Mouse (Mus musculus) lung, embryonic 14.5 days (tissue): ENCODE results near the gene Snrnp48. TPM values are rescaled to one million over a fixed set of nuclear protein-coding genes. Genes with fewer than 3 reads are reported as not detected.
A peak's percentile ranks its signal among the peaks of the same experiment; 100 is the strongest.

Experiments used
- ATAC-seq: fragments of 200-750 bp; cut with Nextera tagmentation; 2 replicates; pipeline ENCODE4 v1.8.0; 2017; ENCODE audit warnings: mild to moderate bottlenecking, moderate TSS enrichment, moderate library complexity; ENCODE audit not compliant: insufficient read depth
- DNase-seq: peaks from one replicate; pipeline ENCODE4 v3.0.0-alpha.2; 2015
- H3K27ac ChIP-seq: fragments of 300-500 bp; sonication (generic); 2 replicates; pipeline ENCODE4 v1.5.1; 2014; ENCODE audit warnings: low read depth, mild to moderate bottlenecking, moderate library complexity
- H3K27me3 ChIP-seq: fragments of 300-500 bp; sonication (generic); 2 replicates; pipeline ENCODE4 v1.6.1; 2014; ENCODE audit warnings: low read length, control low read depth; ENCODE audit not compliant: insufficient read depth
- H3K36me3 ChIP-seq: fragments of 300-500 bp; sonication (generic); 2 replicates; pipeline ENCODE4 v1.6.1; 2014; ENCODE audit warnings: control low read depth; ENCODE audit not compliant: insufficient read depth
- H3K4me1 ChIP-seq: fragments of 300-500 bp; sonication (generic); 2 replicates; pipeline ENCODE4 v1.6.1; 2014; ENCODE audit warnings: antibody characterized with exemption, control low read depth; ENCODE audit not compliant: insufficient read depth
- H3K4me2 ChIP-seq: fragments of 300-500 bp; sonication (generic); 2 replicates; pipeline ENCODE4 v1.6.1; 2014; ENCODE audit warnings: mild to moderate bottlenecking
- H3K4me3 ChIP-seq: fragments of 300-500 bp; sonication (generic); 2 replicates; pipeline ENCODE4 v1.5.1; 2014; ENCODE audit warnings: low read depth, low read length
- H3K9ac ChIP-seq: fragments of 300-500 bp; sonication (generic); 2 replicates; pipeline ENCODE4 v1.6.1; 2014
- H3K9me3 ChIP-seq: fragments of 300-500 bp; sonication (generic); 2 replicates; pipeline ENCODE4 v1.6.1; 2016; ENCODE audit warnings: low read depth, low read length, control low read depth
- CTCF ChIP-seq: IDR thresholded peaks from 2 replicates; pipeline ENCODE4 v1.5.1; 2016; ENCODE audit warnings: antibody characterized with exemption, low read depth
- WGBS: fragments of 180-500 bp; shearing (Covaris S2); extraction: QIAGEN DNeasy Blood & Tissue Kit; methylation state at CpG from one replicate; pipeline ENCODE4 v1.1.7; 2014; 5-methylcytosine and 5-hydroxymethylcytosine counted together
- polyA plus RNA-seq: library from polyadenylated mRNA; unstranded; fragments of >200 nt; fragmentation: Nextera tagmentation; extraction: Ambion mirVana; gene quantifications from 2 replicates; pipeline ENCODE4 v1.2.1, GENCODE M21; 2014

Snrnp48 gene
- polyA plus RNA-seq, 1 experiment from 2014 or later, result 40.5 TPM

DNA sequence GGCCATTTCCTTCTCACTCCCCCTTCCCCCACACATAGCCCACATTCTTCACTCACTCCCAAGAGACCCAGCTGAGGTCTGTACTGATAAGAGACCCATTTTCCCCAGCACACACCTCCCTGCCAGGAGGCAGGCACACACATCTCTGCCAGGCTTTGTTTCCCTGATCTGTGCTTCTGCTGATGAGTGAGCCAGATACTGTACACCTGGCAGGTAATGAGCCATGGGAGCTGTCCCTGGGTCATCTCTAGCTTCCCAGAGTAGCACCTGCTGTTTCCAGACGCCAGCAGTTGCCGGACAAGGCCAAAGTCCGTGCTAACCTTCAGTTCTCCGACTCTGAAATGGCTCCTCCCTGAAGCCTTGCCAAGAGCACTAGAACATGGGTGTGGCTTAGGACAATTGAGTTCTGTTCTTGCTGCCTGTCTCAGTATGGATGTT, 34.0 kb upstream of the Snrnp48 start:
- Histone ChIP-seq H3K27ac (peak overlapping the region; percentile 78; the same call in 1 of the 2 replicates), H3K4me2 (peak overlapping the region; percentile 26)

DNA sequence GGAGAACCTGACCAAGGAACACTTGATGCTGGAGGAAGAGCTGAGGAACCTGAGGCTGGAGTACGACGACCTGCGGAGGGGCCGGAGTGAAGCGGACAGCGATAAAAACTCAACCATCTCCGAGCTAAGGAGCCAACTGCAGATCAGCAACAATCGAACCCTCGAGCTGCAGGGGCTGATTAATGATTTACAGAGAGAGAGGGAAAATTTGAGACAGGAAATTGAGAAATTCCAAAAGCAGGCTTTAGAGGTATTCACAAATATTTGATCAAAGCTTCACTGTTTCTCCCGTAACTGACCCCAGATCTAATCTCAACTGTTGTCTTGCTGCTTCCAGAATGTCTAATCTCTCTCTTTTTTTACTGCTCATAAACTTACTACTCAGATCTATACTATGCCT, 11.3 kb upstream of the Snrnp48 start:
- no peaks in the 10 kb centered on the region for H3K27me3 ChIP-seq
- no peak for TF ChIP-seq CTCF
- WGBS, result 53% methylated on average over 10 of the region's 10 CpGs
- H3K36me3 ChIP-seq, result peaks cover 33% of the 10 kb centered on the region
- DNase-seq (peak; percentile 3), ATAC-seq (no peak)
- peak overlapping the region; percentile 7; the same call in 1 of the 2 replicates for H3K27ac ChIP-seq
- H3K4me1 ChIP-seq, result no peaks in the 10 kb centered on the region
- H3K4me2 ChIP-seq, result no peak overlapping the region; the same call in 1 of the 2 replicates
- no peak overlapping the region for H3K4me3 ChIP-seq
- H3K9ac ChIP-seq, result no peak overlapping the region
- peaks cover 28% of the 10 kb centered on the region for H3K9me3 ChIP-seq

More for the DNA sequence above, 34.0 kb upstream of the Snrnp48 start:
- WGBS, result 12% methylated on average over 4 of the region's 4 CpGs
- DNase-seq, result peak; percentile 62
- Histone ChIP-seq H3K4me1 (no peaks in the 10 kb centered on the region), H3K27me3 (no peaks in the 10 kb centered on the region), H3K36me3 (no peaks in the 10 kb centered on the region), H3K9me3 (no peaks in the 10 kb centered on the region), H3K9ac (no peak overlapping the region), H3K4me3 (no peak overlapping the region)
- ATAC-seq, result peak; percentile 94
- TF ChIP-seq CTCF, result no peak

- H3K4me2 ChIP-seq, result no peak overlapping the region
- no peak overlapping the region for H3K27ac ChIP-seq
- H3K9me3 ChIP-seq, result peaks cover 10% of the 10 kb centered on the region
- no peak for TF ChIP-seq CTCF
- DNase-seq (no peak), ATAC-seq (no peak)
- H3K4me1 ChIP-seq, result peaks cover 7% of the 10 kb centered on the region
- H3K27me3 ChIP-seq, result no peaks in the 10 kb centered on the region
- WGBS, result 68% methylated on average over 6 of the region's 6 CpGs
- peaks cover 12% of the 10 kb centered on the region for H3K36me3 ChIP-seq
- H3K9ac ChIP-seq, result no peak overlapping the region
- H3K4me3 ChIP-seq, result no peak overlapping the region
Observed at GRCm38 (mm10) chr13:38201413-38201812, 3.3 kb upstream of the Snrnp48 start.

GRCm38 (mm10) chr13:38204171-38204570, 567 bp upstream of the Snrnp48 start:
- Histone ChIP-seq H3K4me2 (peak overlapping the region; percentile 71), H3K4me3 (peak overlapping the region; percentile 94), H3K4me1 (peaks cover 7% of the 10 kb centered on the region), H3K27ac (no peak overlapping the region), H3K27me3 (no peaks in the 10 kb centered on the region), H3K36me3 (peaks cover 6% of the 10 kb centered on the region), H3K9ac (no peak overlapping the region), H3K9me3 (no peaks in the 10 kb centered on the region)
- 52% methylated on average over 4 of the region's 4 CpGs for WGBS
- no peak for TF ChIP-seq CTCF
- no peak for ATAC-seq
- DNase-seq, result peak; percentile 12

- ATAC-seq (no peak), DNase-seq (no peak)
- Histone ChIP-seq H3K4me2 (no peak overlapping the region), H3K4me3 (no peak overlapping the region), H3K27me3 (no peaks in the 10 kb centered on the region), H3K4me1 (peaks cover 1% of the 10 kb centered on the region; the same call in 1 of the 2 replicates), H3K27ac (no peak overlapping the region), H3K9ac (no peak overlapping the region), H3K9me3 (no peaks in the 10 kb centered on the region), H3K36me3 (peaks cover 65% of the 10 kb centered on the region)
- no peak for TF ChIP-seq CTCF
- WGBS, result 94% methylated on average over 5 of the region's 5 CpGs
Observed at GRCm38 (mm10) chr13:38211122-38211521, 6.4 kb downstream of the Snrnp48 start.

- DNase-seq (no peak), ATAC-seq (no peak)
- H3K9me3 ChIP-seq, result no peaks in the 10 kb centered on the region
- H3K27me3 ChIP-seq, result no peaks in the 10 kb centered on the region
- H3K36me3 ChIP-seq, result peaks cover 90% of the 10 kb centered on the region
- no peak overlapping the region for H3K9ac ChIP-seq
- WGBS, result 94% methylated on average over 3 of the region's 3 CpGs
- H3K4me2 ChIP-seq, result no peak overlapping the region
- no peak overlapping the region for H3K4me3 ChIP-seq
- TF ChIP-seq CTCF, result no peak
- no peak overlapping the region for H3K27ac ChIP-seq
- no peaks in the 10 kb centered on the region for H3K4me1 ChIP-seq
Observed at GRCm38 (mm10) chr13:38218686-38219085, 13.9 kb downstream of the Snrnp48 start.

- no peak overlapping the region for H3K9ac ChIP-seq
- WGBS, result 88% methylated on average over 6 of the region's 6 CpGs
- H3K4me2 ChIP-seq, result no peak overlapping the region
- H3K27me3 ChIP-seq, result no peaks in the 10 kb centered on the region
- no peaks in the 10 kb centered on the region for H3K4me1 ChIP-seq
- H3K9me3 ChIP-seq, result no peaks in the 10 kb centered on the region
- no peak overlapping the region for H3K4me3 ChIP-seq
- DNase-seq, result peak; percentile 22
- peak; percentile 36 for TF ChIP-seq CTCF
- no peak overlapping the region for H3K27ac ChIP-seq
- peaks cover 93% of the 10 kb centered on the region for H3K36me3 ChIP-seq
- ATAC-seq, result no peak
Observed at GRCm38 (mm10) chr13:38220331-38220730, 15.6 kb downstream of the Snrnp48 start.
